Mouse (Mus musculus) kidney, postnatal 25 days (tissue): ENCODE measurements at regions not wholly inside any gene's neighbourhood (a gene's known extent, or its start where the extent isn't known, plus 50 kb on each side); places are given as distances from the start of the nearest gene placed in this dataset.
A peak's percentile ranks its signal among the peaks of the same experiment; 100 is the strongest.
"Not testable (repeated sequence)": the region's sequence is repeated elsewhere in the genome, so short reads cannot be mapped to it uniquely, and the experiment has no call there.

Experiments
- DNase-seq, 2 experiments: peaks; one replicate each; pipeline ENCODE4 v3.0.0; 2021; ENCODE audit warnings: mixed read lengths in 2 of 2

DNA sequence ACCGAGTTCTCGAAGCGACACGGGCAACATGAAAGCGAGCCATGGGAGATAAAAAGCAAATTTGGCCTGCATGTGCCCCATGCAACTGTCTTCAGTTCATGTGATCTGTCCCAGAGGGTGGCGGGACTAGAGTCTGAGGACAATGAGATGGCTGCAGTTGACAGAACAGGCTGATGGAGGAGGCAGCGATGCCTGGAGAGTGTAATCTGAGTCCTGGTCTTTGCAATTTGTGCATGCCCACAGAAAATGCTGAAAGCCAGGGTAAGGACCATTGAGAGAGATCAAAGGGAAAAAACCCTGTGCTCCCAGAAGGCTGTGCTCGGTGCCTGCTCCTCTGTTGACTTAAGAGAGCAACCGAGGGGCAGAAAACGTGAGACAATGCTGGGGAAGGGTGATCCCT is 624.8 kb upstream of the BB014433 start:
- no peak for DNase-seq

DNA sequence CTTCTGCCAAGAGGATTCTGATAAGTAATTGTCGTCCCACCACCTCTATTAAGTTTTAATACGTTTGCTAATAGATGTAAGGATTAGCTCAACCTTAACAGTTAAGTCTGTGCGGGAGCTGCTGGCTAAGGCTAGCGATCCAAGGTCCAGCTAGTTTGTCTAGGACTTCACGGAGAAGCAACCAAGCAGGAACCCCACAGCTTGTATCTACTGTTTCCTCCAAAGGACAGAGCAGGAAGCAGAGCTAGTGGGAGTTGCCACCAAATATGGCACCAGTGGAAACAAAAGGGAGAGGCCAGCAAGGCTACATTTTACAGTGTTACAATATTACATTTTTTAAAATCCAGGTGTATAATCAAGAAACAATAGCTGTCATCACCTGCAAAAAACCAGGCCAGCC is 624.4 kb upstream of the BB014433 start:
- DNase-seq, result no peak

DNA sequence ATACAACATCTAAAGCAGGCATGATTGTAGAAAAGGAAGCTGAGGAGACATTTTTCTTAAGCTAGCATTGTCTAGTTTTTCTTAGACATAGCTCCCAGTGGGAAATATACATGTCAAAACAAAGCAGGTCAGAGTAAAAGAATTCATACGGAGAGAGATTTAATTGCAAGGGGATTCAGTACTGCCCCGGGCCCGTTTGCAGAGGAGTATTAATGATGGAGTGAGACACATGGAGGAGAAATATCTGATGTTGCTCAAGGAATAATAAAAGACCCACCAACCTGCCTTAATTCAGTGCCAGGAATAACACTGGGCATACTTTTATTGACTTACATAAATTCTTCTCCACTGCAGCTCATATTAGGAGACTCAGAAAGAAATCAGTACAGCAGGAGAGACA is 623.6 kb upstream of the BB014433 start:
- no peak for DNase-seq

DNA sequence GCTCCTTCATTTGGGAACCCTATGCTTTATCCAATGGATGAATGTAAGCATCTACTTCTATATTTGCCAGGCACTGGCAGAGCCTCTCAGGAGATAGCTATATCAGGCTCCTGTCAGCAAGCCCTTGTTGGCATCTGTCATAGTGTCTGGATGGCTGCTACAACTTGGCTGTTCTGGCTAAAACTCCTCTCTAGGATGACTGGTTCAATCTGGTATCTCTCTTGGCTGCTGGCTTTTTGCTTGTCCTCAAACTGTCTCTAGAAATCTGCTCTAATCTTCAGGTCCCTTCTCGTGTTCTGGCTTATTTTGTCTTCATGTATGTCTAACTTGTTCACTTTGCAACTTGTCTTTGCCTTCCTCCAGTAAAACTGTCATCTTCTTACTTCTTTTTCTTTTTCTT is 614.7 kb upstream of the BB014433 start:
- DNase-seq, result no peak

DNA sequence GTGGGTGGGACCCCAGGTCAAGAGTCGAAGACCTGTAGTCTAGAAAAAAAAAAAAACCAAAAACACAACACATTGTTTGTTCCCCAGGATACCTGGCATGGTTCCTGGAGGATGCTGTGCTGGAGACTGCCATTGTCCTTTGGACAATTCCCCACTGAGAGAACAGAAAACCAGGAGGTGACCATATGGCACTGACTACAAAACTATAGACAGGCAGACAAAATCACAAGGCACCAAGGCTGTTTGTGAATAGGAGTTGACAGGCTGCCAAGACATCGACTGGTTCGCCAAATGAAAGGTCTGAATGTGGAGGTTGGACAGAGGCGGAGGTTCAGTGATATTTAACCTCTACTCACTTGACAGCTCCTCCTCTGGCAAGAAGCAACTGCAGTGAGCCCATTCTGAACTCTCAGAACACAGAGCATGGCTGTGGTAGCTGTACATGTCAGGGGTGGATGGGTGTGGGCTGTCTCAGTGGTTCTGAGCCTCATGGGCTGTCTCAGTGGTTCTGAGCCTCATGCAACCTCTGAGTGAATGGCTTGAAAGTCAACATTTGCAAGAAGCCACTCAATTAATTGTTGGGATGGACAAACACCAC is 589.0 kb upstream of the BB014433 start:
- no peak for DNase-seq

DNA sequence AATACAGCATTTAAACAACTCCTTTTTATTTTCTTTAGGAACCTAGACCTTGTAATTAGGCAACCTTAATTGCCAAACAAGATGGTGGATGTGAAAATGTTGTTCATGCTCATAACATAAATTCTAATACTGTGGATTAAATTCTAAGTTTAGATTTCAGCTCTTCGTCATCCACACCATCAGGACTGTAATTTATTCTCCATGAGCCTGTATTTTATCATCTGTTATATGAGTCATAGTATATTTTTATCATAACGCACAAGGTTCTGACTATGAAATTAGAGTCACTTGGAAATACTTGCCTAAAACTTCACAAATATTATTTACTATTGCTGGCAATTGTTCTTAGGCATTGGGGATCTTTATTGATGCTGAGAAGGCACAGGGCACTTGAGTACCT is 582.7 kb upstream of the BB014433 start:
- no peak for DNase-seq

DNA sequence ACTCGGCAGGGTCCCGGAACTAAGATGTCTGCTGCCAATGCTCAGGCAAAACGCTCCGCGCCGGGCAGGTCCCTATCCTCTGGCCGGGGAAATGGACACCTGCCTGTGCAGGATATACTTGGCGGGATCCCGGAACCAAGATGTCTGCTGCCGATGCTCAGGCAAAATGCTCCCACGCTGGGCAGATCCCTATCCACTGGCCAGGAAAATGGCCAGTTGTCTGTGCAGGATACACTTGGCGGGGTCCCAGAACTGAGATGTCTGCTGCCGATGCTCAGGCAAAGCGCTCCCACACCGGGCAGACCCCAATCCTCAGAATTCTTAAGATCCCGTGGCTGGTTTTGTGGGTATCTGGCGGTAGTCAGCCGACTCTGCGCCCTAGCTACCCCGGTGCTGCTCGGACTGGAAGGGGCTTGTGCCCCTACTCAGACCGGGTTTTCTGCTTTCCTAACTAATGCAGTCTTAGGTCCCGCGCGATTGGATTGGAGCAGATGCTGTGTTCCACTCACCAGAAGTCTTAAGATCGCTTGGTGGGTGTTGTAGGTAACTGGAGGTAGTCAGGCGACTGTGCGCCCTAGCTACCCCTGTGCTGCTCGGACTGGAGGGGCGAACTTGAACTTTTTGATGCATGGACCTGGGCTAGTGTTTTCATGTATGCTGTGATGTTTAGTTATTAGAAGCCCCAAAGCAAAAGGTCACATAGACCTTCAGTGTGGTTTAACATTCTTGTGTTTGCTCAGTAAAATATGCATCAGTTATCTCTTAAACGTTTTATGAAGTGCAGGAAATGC is 577.9 kb upstream of the BB014433 start:
- not testable (repeated sequence) for DNase-seq

DNA sequence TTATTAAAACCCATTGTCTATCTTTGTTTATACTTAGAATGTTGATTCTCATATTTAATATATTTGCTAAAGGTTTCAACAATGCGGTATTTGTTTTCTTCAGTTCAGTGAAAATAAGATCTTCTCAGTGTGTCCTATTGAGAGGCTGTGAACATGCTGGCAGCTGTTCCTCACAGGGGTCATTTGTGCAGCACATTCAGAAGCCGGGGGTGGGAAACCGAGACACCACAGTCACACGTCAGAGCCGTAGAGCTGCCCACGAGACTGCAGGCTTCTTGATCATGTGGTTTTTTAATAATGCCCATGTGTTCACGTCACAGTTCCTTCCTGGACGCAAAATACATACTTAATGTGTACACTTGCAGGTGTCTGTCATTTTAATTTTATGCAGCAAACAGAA is 564.3 kb upstream of the BB014433 start:
- DNase-seq, result no peak

DNA sequence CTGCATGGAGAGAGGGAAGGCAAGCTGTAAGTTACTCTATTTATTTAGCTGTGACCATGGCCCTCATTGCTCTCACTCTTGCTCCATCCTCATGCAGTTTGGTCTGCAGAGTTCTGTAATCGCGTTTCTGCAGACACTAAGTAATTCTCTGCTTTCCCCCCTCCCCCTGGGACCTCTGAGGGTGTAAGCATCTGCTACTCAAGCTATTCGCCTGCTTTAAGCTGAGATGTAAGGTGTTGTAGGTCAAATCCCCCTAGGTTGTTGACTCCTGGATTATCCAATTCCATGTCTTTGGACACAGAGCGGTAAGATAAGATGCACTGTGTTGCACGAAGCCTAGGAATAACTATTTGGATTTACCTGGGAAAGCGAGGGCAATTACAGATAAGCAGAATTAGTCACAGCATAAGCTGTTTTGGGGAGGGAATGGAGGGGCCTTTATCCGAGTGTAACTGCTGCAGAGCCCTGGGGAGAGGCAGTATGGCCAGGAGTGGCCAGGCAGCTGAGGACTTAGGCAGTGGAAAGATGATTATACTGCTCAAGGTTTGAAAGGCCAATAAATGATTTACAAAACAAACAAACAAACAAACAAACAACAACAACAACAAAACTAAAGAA is 561.8 kb upstream of the BB014433 start:
- no peak for DNase-seq

DNA sequence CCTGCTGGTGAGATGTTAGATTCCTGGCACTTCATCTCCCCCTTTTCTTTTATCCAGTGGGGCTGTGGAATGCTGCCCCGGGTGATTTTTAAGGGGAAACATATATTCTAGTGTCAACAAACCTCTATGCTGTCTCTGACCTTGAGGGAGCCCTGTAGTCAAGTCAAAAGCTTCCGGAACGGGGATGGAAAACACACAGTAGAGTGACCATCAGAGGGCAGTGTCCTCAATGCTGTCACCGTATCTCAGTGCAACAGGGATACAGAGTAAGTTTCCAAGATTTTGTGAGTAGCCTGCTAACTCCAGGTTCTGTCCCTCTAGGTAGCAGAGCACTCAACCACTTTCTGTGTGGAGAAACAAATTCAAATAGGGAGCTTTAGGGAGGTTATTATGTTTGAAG is 555.7 kb upstream of the BB014433 start:
- DNase-seq, result peak in 1 of 2 experiments; percentile 42

DNA sequence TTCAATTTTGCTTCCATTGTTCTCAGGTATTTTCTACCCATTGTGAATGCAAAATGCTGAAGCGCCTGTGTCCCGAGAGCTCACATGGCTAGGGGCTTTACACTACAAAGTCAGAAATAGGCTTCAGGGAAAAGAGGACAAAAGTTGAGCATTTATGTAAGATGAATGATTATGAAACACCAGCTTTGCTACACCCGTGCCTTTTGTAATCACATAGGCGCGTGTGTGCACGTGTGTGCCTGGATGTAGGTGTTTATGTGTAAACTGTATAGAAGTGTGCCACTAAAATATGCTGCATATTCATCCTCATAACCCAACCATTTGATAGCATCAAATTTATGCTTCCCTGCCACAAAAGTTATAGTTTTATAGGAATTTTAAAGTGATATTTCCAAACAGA is 547.2 kb upstream of the BB014433 start:
- no peak for DNase-seq

DNA sequence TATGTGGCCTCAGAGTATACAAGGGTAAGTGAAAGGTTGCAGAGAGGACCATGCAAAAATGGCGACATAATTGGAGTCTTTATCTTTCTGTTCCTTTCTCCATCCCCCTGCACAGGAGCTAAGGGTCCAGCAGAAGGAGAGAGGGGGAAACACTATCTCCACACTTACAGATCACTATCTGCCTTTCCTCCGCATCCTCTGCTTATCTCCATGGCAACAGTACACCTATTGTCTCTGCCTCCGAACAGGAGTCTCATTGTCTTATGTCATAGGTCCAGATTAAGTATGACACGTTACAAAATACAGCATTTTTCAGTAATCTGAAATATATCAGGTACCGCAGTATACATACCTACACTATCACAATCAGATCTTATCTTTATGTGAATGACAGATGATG is 537.9 kb upstream of the BB014433 start:
- no peak for DNase-seq

DNA sequence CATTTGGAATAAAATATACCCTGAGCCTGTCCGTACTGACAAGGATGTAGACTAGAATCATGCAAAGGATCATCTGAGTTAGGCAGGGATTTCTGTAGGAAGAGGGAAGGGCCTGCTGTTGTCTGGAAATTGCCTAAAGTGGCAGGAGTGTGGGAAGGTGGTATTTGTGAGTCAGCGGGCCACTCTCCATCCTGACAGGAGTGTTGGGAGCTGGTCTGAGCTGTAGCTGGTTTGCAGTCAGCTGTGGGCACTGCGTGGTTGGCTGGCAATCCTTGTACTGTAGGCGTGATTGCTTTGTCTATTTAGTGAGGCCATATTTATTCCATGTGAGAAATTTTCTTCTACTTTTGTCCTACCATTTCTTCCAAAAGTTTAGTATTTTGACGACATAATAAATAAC is 524.2 kb upstream of the BB014433 start:
- no peak for DNase-seq

DNA sequence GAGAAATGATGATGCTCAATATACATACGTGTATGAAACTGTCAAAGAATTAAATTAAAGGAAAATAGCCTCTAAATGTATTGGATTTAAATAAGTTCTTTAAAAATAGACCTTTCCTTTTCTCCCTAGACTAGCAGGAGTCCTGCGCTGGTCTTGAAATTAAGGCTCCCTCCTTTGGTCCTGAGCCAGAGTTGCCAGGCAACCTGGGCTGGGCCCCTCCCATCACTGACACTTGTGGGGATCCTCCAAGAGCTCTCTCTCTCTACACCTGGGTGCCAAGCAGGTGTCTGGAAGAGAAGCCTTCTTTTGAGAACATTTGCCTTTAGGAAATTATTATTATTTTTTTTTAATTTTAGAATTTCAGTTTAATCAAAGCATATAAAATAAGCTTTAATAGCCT is 521.9 kb upstream of the BB014433 start:
- DNase-seq, result no peak

DNA sequence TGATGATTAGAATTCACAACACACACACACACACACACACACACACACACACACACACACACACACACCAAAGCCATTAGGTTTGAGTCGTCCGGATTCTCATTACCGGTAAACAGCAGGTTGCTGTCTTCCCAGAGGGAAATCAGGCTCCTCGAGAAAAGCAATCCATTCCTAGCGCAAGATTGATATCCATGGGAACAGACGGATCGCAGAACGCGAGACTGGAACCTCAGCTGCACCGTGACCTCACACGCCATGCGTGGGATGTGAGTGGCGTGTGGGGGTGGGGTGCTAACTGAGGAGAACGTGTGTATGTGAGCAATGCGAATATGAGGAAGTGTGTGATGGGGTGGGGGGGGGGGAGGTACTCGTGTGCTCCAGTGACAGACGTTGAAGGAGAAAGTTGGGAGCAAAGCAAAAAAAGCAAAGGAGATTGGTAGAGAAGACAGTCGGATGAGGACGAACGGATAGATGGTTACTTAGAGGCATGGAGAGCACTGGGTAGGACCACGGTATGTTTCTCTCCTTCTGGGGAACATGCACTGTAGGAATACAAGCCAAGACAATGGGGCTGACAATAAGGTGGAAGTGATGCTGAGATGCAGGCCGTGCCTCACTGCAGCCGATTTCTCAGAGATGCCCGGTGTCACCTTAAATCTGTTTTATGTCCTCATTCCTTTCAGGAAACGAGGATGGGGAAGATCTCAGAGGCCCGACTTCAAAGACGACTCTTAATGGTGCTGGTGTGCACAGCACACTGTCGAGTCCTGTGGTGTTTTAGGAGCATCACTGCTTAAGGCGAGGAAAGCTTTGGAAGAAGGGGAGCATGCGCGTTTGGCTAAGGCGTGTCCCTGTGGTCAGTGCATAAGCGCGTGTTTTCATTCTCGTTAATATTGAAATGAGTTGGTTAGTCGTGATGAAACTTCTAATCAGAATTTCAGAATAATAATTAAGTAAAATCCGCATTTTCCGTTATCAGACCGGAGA is 516.7 kb upstream of the BB014433 start:
- no peak for DNase-seq

DNA sequence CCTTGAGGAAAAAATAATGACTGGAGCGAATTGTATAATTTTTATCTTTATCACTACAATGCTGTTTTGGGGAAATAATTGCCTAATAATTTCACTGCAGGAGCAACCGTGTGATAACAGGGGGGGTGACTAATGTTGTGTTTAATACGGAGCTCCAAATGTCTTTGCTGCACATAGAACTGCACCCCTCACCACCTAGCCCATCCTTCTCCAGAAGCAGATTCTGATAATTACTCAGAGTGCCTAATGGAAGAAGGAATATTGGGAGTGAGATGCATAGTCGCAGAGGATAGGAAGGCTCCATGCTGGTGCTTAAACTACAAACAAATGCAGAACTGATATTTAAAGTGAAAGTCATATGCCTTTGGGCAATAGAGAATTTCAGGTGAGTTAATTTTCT is 486.1 kb upstream of the BB014433 start:
- no peak for DNase-seq

DNA sequence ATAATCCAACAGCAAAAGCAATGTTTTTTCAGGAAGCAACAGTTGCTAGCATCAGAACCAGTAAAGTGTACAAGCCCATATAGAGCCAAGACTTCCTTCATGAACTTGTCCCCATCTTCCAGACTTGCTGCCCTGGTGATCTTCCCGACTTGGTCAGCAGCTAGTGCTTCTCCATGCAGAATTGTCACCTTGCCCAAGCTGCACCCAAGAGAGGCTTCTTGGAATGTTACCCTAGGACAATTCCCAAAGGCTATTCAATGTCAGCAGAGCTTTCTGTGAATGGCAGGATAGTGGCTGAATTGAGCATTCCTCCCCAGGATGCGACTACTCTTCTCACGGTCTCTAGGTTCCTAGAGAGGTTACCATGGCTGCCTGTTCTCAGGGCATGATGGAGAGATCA is 479.6 kb upstream of the BB014433 start:
- DNase-seq, result no peak

DNA sequence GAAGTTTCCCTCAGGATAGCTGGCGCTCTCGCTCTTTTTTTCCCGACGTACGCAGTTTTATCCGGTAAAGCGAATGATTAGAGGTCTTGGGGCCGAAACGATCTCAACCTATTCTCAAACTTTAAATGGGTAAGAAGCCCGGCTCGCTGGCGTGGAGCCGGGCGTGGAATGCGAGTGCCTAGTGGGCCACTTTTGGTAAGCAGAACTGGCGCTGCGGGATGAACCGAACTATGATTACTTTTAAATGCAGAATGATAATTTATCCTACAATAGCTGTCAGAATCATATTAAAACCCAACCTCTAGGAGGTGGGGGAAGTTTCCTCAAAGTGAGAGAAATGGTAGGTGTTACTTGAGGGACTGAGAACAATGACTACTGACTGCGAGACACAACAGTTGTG is 474.0 kb upstream of the BB014433 start:
- DNase-seq, result not testable (repeated sequence)

DNA sequence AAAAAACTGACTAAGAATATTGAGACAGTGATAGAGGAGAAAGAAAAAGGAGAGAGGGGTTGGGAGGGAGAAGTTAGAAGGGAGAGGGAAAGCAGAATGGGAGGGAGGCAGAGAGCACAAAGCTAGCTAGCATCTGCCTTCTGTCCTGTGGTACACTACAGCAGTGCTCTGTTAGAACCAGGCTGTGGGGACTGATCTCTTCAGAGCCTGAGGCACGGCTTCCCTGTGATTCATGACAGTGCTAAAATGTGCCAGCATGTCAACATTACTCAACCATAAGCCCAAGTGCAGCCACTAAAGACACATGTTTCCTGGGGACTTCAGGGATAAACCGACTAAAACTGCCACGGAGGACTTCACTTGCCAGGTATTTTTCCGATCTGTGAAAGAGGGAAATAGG is 455.1 kb upstream of the BB014433 start:
- no peak for DNase-seq

DNA sequence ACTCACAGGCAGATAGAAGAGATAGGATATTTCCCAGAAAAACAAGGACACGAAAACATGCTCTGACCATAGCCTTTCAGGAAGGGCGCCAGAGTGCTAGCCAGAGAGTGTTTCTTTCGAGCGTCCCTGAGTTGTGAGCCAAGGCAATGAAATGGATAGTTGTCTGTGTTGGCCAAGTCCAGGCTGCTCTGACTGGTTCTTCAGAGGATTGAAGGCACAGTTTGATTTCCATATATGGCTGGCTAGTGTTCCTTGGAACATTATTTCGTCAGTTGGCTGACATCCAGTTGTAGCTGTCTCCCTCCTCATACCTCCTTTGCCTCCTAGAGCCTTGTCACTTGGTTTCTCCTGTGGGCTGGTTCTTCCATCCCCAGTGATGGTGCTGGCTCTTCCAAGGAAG is 451.7 kb upstream of the BB014433 start:
- no peak for DNase-seq

DNA sequence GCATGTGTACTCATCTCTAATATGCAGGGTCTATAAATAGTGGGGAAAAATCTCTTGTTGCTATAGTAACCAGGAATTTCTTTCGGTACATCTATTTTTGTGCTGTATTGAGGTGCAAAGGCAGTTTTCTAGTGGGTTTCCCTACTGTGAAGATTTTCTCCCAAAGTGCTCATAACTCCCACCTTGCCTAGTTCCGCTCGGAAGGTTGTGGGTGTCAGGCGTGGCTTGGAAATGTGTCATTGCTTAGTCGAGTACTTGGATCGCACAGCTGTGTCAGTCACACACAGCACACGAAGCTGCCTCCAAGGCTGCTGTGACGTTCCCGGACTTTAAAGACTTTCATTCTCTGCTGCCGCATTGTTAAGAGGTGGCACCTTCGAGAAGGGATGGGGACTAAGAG is 450.4 kb upstream of the BB014433 start:
- no peak for DNase-seq

DNA sequence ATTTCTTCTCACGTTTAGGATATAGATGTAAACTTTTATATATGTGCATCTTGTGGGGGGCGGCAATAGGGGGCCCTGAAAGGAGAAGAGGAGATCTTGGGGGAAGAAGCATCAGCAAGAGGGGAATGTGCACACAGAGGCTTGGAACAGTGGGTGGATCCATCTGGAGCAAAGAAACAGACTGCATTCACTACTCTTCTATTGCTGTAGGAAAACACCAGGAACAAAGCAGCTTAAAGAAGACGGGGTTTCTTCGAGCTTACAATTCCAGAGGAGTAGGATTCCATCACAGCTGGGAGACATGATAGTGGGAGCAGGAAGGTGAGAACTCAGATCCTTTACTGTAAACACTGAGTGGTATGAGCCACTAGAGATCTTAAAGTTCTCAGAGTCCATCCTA is 444.9 kb upstream of the BB014433 start:
- DNase-seq, result no peak

DNA sequence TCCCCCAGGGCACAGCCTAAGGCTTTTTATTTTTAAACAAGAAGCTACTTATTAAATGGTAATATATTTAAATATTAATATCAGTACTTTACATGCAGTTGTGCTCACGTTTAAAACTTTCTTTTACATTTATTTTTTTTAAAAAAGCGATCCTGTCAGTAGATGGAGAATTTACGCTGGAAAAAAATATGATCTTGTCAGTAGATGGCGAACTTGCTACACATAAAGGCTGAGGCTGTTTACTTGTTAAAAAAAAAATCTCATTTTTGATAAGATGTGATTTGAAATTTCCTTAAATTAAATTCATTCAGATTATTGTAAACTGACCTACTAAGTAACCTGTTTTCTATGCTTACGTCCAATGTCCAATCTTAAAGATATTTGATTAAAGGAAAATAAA is 441.7 kb upstream of the BB014433 start:
- no peak for DNase-seq
